Mouse (Mus musculus) intestine, embryonic 14.5 days (tissue): ENCODE measurements around the gene Scin. TPM values are rescaled to one million over a fixed set of nuclear protein-coding genes. Genes with fewer than 3 reads are reported as not detected.

Source experiments
- ATAC-seq: fragments of 200-750 bp; cut with Nextera tagmentation; replicated peaks from 2 replicates; pipeline ENCODE4 v1.8.0; 2017; ENCODE audit warnings: low read depth, moderate number of reproducible peaks, moderate TSS enrichment, moderate library complexity; ENCODE audit not compliant: low FRiP score, low TSS enrichment
- DNase-seq: peaks from one replicate; pipeline ENCODE4 v3.0.0-alpha.2; 2018; ENCODE audit warnings: low spot score
- H3K27ac ChIP-seq: fragments of 300-500 bp; sonication (generic); 2 replicates; pipeline ENCODE4 v1.5.1; 2014; ENCODE audit warnings: low read depth, mild to moderate bottlenecking, control low read depth
- H3K27me3 ChIP-seq: fragments of 300-500 bp; sonication (generic); replicated peaks from 2 replicates; pipeline ENCODE4 v1.6.1; 2014; ENCODE audit warnings: low read length, control low read depth; ENCODE audit not compliant: control insufficient read depth, insufficient read depth
- H3K36me3 ChIP-seq: fragments of 300-500 bp; sonication (generic); 2 replicates; pipeline ENCODE4 v1.6.1; 2014; ENCODE audit warnings: low read length, control low read depth; ENCODE audit not compliant: control insufficient read depth, insufficient read depth
- H3K4me1 ChIP-seq: fragments of 300-500 bp; sonication (generic); replicated peaks from 2 replicates; pipeline ENCODE4 v1.6.1; 2014; ENCODE audit warnings: low read length, control low read depth, mixed read lengths; ENCODE audit not compliant: control insufficient read depth, insufficient read depth
- H3K4me2 ChIP-seq: fragments of 300-500 bp; sonication (generic); 2 replicates; pipeline ENCODE4 v1.6.1; 2014; ENCODE audit warnings: low read length
- H3K4me3 ChIP-seq: fragments of 300-500 bp; sonication (generic); 2 replicates; pipeline ENCODE4 v1.5.1; 2014; ENCODE audit warnings: low read depth, low read length, control low read depth, mixed read lengths
- H3K9ac ChIP-seq: fragments of 300-500 bp; sonication (generic); 2 replicates; pipeline ENCODE4 v1.6.1; 2014; ENCODE audit warnings: mild to moderate bottlenecking, low read length
- H3K9me3 ChIP-seq: fragments of 300-500 bp; sonication (generic); 2 replicates; pipeline ENCODE4 v1.6.1; 2016; ENCODE audit warnings: low read length, control low read depth; ENCODE audit not compliant: control insufficient read depth
- WGBS: fragments of 180-500 bp; shearing (Covaris S2); extraction: QIAGEN DNeasy Blood & Tissue Kit; methylation state at CpG from one replicate; pipeline ENCODE4 v1.1.7; 2014; 5-methylcytosine and 5-hydroxymethylcytosine counted together
- polyA plus RNA-seq: library from polyadenylated mRNA; unstranded; fragments of >200 nt; fragmentation: Nextera tagmentation; extraction: Ambion mirVana; gene quantifications from 2 replicates; pipeline ENCODE4 v1.2.1, GENCODE M21; 2014

The Scin gene
- polyA plus RNA-seq, 1 experiment from 2014 or later, result 26.4 TPM

- DNase-seq (no peak), ATAC-seq (no peak)
- Histone ChIP-seq H3K4me3 (no peak overlapping the region), H3K9me3 (no peaks in the 10 kb centered on the region), H3K36me3 (no peaks in the 10 kb centered on the region), H3K4me1 (no peaks in the 10 kb centered on the region), H3K4me2 (no peak overlapping the region), H3K27ac (no peak overlapping the region), H3K27me3 (no peaks in the 10 kb centered on the region), H3K9ac (no peak overlapping the region)
- 62% methylated on average over 5 of the region's 5 CpGs for WGBS
Observed at GRCm38 (mm10) chr12:40073660-40074059, 60.4 kb downstream of the Scin start.

- ATAC-seq, result no peak
- H3K4me1 ChIP-seq, result no peaks in the 10 kb centered on the region
- WGBS, result 61% methylated on average over 1 of the region's 1 CpGs
Observed at GRCm38 (mm10) chr12:40047024-40047423, 87.0 kb downstream of the Scin start.

GRCm38 (mm10) chr12:40043816-40044585, 90.0 kb downstream of the Scin start:
- H3K9me3 ChIP-seq, result no peaks in the 10 kb centered on the region
- H3K4me1 ChIP-seq, result no peaks in the 10 kb centered on the region
- no peaks in the 10 kb centered on the region for H3K36me3 ChIP-seq
- DNase-seq (no peak), ATAC-seq (no peak)
- H3K27ac ChIP-seq, result no peak overlapping the region
- H3K4me3 ChIP-seq, result no peak overlapping the region
- no peak overlapping the region for H3K4me2 ChIP-seq
- no peak overlapping the region for H3K9ac ChIP-seq
- H3K27me3 ChIP-seq, result no peaks in the 10 kb centered on the region
- 88% methylated on average over 8 of the region's 8 CpGs for WGBS

More at GRCm38 (mm10) chr12:40047024-40047423, 87.0 kb downstream of the Scin start:
- H3K4me2 ChIP-seq, result no peak overlapping the region
- no peaks in the 10 kb centered on the region for H3K27me3 ChIP-seq
- no peaks in the 10 kb centered on the region for H3K9me3 ChIP-seq
- no peak for DNase-seq
- no peaks in the 10 kb centered on the region for H3K36me3 ChIP-seq
- no peak overlapping the region for H3K27ac ChIP-seq
- H3K4me3 ChIP-seq, result no peak overlapping the region
- H3K9ac ChIP-seq, result no peak overlapping the region

GRCm38 (mm10) chr12:40040067-40040466, 94.0 kb downstream of the Scin start:
- Histone ChIP-seq H3K36me3 (no peaks in the 10 kb centered on the region), H3K9me3 (no peaks in the 10 kb centered on the region), H3K4me1 (0 out of 2 replicates have a peak, but pooled peaks cover 4% of the 10 kb centered on the region), H3K27me3 (no peaks in the 10 kb centered on the region), H3K4me3 (no peak overlapping the region), H3K27ac (no peak overlapping the region), H3K4me2 (no peak overlapping the region), H3K9ac (no peak overlapping the region)
- ATAC-seq, result no peak
- peak; percentile 61 for DNase-seq

GRCm38 (mm10) chr12:40037876-40038463, 96.1 kb downstream of the Scin start, which contains the start of gene Arl4a:
Gene Arl4a, minus strand, starts transcription at chr12:40038025.
- ATAC-seq (peak; percentile 88), DNase-seq (peak; percentile 91)
- Histone ChIP-seq H3K9ac (peak within 1 kb of the TSS; percentile 81), H3K27ac (peak within 1 kb of the TSS; percentile 91), H3K4me3 (peak within 1 kb of the TSS; percentile 74), H3K4me2 (peak within 1 kb of the TSS; percentile 74), H3K36me3 (no peaks in the 10 kb centered on the region), H3K9me3 (no peaks in the 10 kb centered on the region), H3K27me3 (no peaks in the 10 kb centered on the region), H3K4me1 (0 out of 2 replicates have a peak, but pooled peaks cover 4% of the 10 kb centered on the region)
- under 1% methylated on average over 48 of the region's 68 CpGs for WGBS

- Histone ChIP-seq H3K9me3 (no peaks in the 10 kb centered on the region), H3K9ac (peak overlapping the region; percentile 81), H3K27ac (peak overlapping the region; percentile 91), H3K4me3 (peak overlapping the region; percentile 74), H3K36me3 (no peaks in the 10 kb centered on the region), H3K4me2 (peak overlapping the region; percentile 74), H3K27me3 (no peaks in the 10 kb centered on the region), H3K4me1 (0 out of 2 replicates have a peak, but pooled peaks cover 4% of the 10 kb centered on the region)
- ATAC-seq (peak; percentile 98), DNase-seq (peak; percentile 98)
- 0% methylated on average over 59 of the region's 60 CpGs for WGBS
Observed at GRCm38 (mm10) chr12:40037226-40037813, 96.7 kb downstream of the Scin start.

GRCm38 (mm10) chr12:40036666-40037065, 97.4 kb downstream of the Scin start:
- Histone ChIP-seq H3K36me3 (no peaks in the 10 kb centered on the region), H3K4me3 (peak overlapping the region; percentile 74), H3K27me3 (no peaks in the 10 kb centered on the region), H3K4me2 (peak overlapping the region; percentile 74), H3K27ac (peak overlapping the region; percentile 75; the same call in 1 of the 2 replicates), H3K4me1 (0 out of 2 replicates have a peak, but pooled peaks cover 4% of the 10 kb centered on the region), H3K9me3 (no peaks in the 10 kb centered on the region), H3K9ac (peak overlapping the region; percentile 81)
- DNase-seq, result no peak
- no peak for ATAC-seq
- 1% methylated on average over 11 of the region's 11 CpGs for WGBS

- 84% methylated on average over 4 of the region's 4 CpGs for WGBS
- Histone ChIP-seq H3K4me2 (peak overlapping the region; percentile 74), H3K27ac (no peak overlapping the region), H3K36me3 (no peaks in the 10 kb centered on the region), H3K4me1 (0 out of 2 replicates have a peak, but pooled peaks cover 4% of the 10 kb centered on the region), H3K27me3 (no peaks in the 10 kb centered on the region), H3K9ac (no peak overlapping the region), H3K9me3 (no peaks in the 10 kb centered on the region), H3K4me3 (peak overlapping the region; percentile 74)
- ATAC-seq (no peak), DNase-seq (no peak)
Observed at GRCm38 (mm10) chr12:40035506-40035905, 98.5 kb downstream of the Scin start.
